Mouse (Mus musculus) MEL (cell line): Measurements from ENCODE around the gene Tamm41.

Experiments used
- CTCF ChIP-seq, 3 experiments: IDR thresholded peaks in 2 of 3; conservative IDR thresholded peaks in 1 of 3; 2 replicates each; pipeline ENCODE4 v1.5.1; 2011 to 2012; ENCODE audit warnings: low read length in 3 of 3, low read depth in 2 of 3, mild to moderate bottlenecking in 2 of 3, improper control_type of control experiment in 1 of 3, inconsistent platforms in 1 of 3, mixed read lengths in 1 of 3, moderate library complexity in 1 of 3; ENCODE audit not compliant: control insufficient read depth in 1 of 3, insufficient read depth in 1 of 3, poor library complexity in 1 of 3, severe bottlenecking in 1 of 3
- POLR2A ChIP-seq, 2 experiments: IDR thresholded peaks; 2 replicates each; pipeline ENCODE4 v1.6.1; 2011 to 2012; ENCODE audit warnings: low read length in 2 of 2, mild to moderate bottlenecking in 2 of 2, control low read depth in 1 of 2, improper control_type of control experiment in 1 of 2, low read depth in 1 of 2, moderate library complexity in 1 of 2; ENCODE audit not compliant: control insufficient read depth in 1 of 2, insufficient read depth in 1 of 2, poor library complexity in 1 of 2

DNA sequence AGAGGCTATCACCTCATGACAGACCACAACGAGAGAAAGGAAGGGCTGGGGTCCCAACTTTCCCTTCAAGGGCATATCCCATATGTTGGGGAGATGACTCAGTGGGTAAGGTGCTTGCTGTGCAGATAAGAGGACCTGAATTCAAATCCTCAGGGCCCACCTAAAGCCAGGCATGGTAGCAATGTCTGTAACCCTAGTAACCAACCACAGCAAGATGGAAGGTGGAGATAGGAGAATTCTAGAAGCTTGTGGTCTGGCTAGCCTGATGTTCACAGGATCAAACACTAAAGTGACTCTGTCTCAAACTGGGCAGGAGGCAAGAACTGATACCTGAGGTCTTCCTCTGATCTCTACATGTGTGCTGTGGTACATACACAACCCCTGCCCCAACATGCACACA is 58.0 kb downstream of the Tamm41 start:
- no peak for TF ChIP-seq CTCF (IDR thresholded peaks at IDR 0.05 in 2 of 3, conservative IDR thresholded peaks at IDR 0.05 in 1 of 3; ENCODE audit: control insufficient read depth in 1 of 3, insufficient read depth in 1 of 3, low read depth in 2 of 3, low read length in 3 of 3, poor library complexity in 1 of 3, severe bottlenecking in 1 of 3)
- no peak for TF ChIP-seq POLR2A (IDR thresholded peaks at IDR 0.05; ENCODE audit: control insufficient read depth in 1 of 2, insufficient read depth in 1 of 2, low read depth in 1 of 2, low read length in 2 of 2, poor library complexity in 1 of 2)
